ENCODE assay signal across 7 mouse cellular contexts in the genomic region with DNA sequence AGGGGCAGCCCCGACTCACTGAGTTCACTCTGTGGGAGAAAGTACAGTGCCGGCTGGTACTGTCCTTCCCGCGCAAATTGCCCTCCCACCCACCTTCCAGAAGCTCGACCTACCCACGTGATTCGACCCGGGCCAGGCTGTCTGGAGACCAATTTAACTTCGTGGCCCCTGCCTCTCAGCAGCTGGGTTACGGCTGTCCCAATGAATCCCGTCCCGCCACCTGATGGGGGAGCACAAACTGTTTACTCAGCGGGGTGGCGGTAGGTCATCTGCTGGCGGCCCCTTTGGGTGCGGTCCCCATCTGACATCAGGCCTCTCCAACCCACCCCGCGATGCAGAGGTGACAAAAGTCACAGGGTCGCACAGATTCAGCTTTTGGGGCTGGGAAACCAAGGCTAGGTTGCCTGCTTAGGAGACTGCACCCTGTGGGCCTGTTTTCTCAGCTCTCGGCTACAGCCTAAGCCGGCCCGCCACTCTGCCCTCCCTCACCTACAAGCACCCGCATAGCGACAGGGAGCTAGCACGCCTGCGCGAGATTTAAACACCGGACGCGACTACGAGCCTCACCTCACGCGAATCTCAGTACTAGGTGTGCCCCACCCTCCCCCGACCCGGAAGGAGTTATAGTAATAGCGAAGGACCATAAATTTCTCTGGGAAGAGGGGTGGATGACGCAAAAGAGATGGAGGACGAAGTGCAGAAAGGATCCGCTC. TPM values are rescaled to one million over a fixed set of nuclear protein-coding genes. Genes with fewer than 3 reads are reported as not detected.
DNase-seq lines count a peak whose midpoint lies in the region; ATAC-seq and TF ChIP-seq lines count a peak whose summit lies in the region.

A gene (minus strand): TSS at position 593 of the 713 bp plus-strand sequence.

- H3K9me3 ChIP-seq in heart, embryonic 12.5 days (replicated peaks), result no peaks in the 10 kb centered on the region
- no peaks in the 10 kb centered on the region for H3K9me3 ChIP-seq in kidney, embryonic 16.5 days (ENCODE audit: low read length)
- no peaks in the 10 kb centered on the region for H3K9me3 ChIP-seq in limb, embryonic 15.5 days
- H3K9me3 ChIP-seq in midbrain, embryonic 16.5 days (replicated peaks; ENCODE audit: control insufficient read depth, low read length, poor library complexity, severe bottlenecking), result no peaks in the 10 kb centered on the region

- peak within 1 kb of the TSS; percentile 49 for H3K27ac ChIP-seq in heart, embryonic 12.5 days (ENCODE audit: poor library complexity, severe bottlenecking)
- H3K27ac ChIP-seq in kidney, embryonic 16.5 days (ENCODE audit: low read length), result peak within 1 kb of the TSS; percentile 83
- H3K27ac ChIP-seq in limb, embryonic 15.5 days, result peak within 1 kb of the TSS; percentile 90
- H3K27ac ChIP-seq in midbrain, embryonic 16.5 days (ENCODE audit: low read length), result peak within 1 kb of the TSS; percentile 75
- H3K27ac ChIP-seq in spleen, adult 2 months (ENCODE audit: insufficient read depth, low read length), result peak within 1 kb of the TSS; percentile 75

- H3K36me3 ChIP-seq in heart, embryonic 12.5 days, result peaks cover 36% of the 10 kb centered on the region
- peaks cover 28% of the 10 kb centered on the region for H3K36me3 ChIP-seq in kidney, embryonic 16.5 days (ENCODE audit: insufficient read depth, low read length)
- peaks cover 36% of the 10 kb centered on the region for H3K36me3 ChIP-seq in limb, embryonic 15.5 days
- H3K36me3 ChIP-seq in midbrain, embryonic 16.5 days (ENCODE audit: control insufficient read depth, insufficient read depth, low read length), result peaks cover 24% of the 10 kb centered on the region
- peaks cover 14% of the 10 kb centered on the region for H3K36me3 ChIP-seq in spleen, adult 2 months (ENCODE audit: control insufficient read depth, insufficient read depth, low read length)

- H3K4me1 ChIP-seq in heart, embryonic 12.5 days (replicated peaks), result peaks cover 15% of the 10 kb centered on the region
- H3K4me1 ChIP-seq in kidney, embryonic 16.5 days (ENCODE audit: insufficient read depth, low read length), result peaks cover 16% of the 10 kb centered on the region
- peaks cover 18% of the 10 kb centered on the region for H3K4me1 ChIP-seq in limb, embryonic 15.5 days
- peaks cover 19% of the 10 kb centered on the region for H3K4me1 ChIP-seq in midbrain, embryonic 16.5 days (ENCODE audit: control insufficient read depth, insufficient read depth, low read length)
- H3K4me1 ChIP-seq in spleen, adult 2 months (ENCODE audit: control insufficient read depth, insufficient read depth, insufficient read length), result peaks cover 5% of the 10 kb centered on the region; the same call in 1 of the 2 replicates

- H3K4me3 ChIP-seq in heart, embryonic 12.5 days, result peak within 1 kb of the TSS; percentile 51
- H3K4me3 ChIP-seq in kidney, embryonic 16.5 days (ENCODE audit: low read length), result peak within 1 kb of the TSS; percentile 59
- H3K4me3 ChIP-seq in limb, embryonic 15.5 days, result peak within 1 kb of the TSS; percentile 58
- peak within 1 kb of the TSS; percentile 66 for H3K4me3 ChIP-seq in midbrain, embryonic 16.5 days (ENCODE audit: low read depth, low read length)
- H3K4me3 ChIP-seq in spleen, adult 2 months (ENCODE audit: extremely low read depth, insufficient read depth, insufficient read length), result peak within 1 kb of the TSS; percentile 71

- TF ChIP-seq POLR2A in brain, embryonic 14.5 days (IDR thresholded peaks at IDR 0.05; ENCODE audit: borderline replicate concordance, extremely low read depth, insufficient read depth, insufficient read length, poor library complexity, severe bottlenecking), result peak; percentile 39; the same call in 1 of the 2 replicates
- peak; percentile 80 for TF ChIP-seq POLR2A in spleen, adult 2 months (IDR thresholded peaks at IDR 0.05; ENCODE audit: low read depth, low read length)

- WGBS in heart, embryonic 12.5 days, result 2% methylated on average over 39 of the region's 39 CpGs
- under 1% methylated on average over 39 of the region's 39 CpGs for WGBS in kidney, embryonic 16.5 days
- WGBS in limb, embryonic 15.5 days, result under 1% methylated on average over 39 of the region's 39 CpGs
- WGBS in midbrain, embryonic 16.5 days, result 3% methylated on average over 39 of the region's 39 CpGs
- WGBS in spleen, adult 2 months, result under 1% methylated on average over 39 of the region's 39 CpGs

- peak within 1 kb of the TSS; percentile 72 for H3K9ac ChIP-seq in heart, embryonic 12.5 days
- peak within 1 kb of the TSS; percentile 83 for H3K9ac ChIP-seq in kidney, embryonic 16.5 days (replicated peaks; ENCODE audit: low read length)
- H3K9ac ChIP-seq in limb, embryonic 15.5 days, result peak within 1 kb of the TSS; percentile 65
- H3K9ac ChIP-seq in midbrain, embryonic 16.5 days (ENCODE audit: low read depth, low read length), result peak within 1 kb of the TSS; percentile 91

- no peak for TF ChIP-seq CTCF in brain, embryonic 14.5 days (IDR thresholded peaks at IDR 0.05; ENCODE audit: borderline replicate concordance, extremely low read depth, insufficient read depth, insufficient read length)
- no peak for TF ChIP-seq CTCF in spleen, adult 2 months (IDR thresholded peaks at IDR 0.05; ENCODE audit: extremely low read depth, insufficient read depth, insufficient read length, insufficient replicate concordance)

- ATAC-seq in heart, embryonic 12.5 days (ENCODE audit: insufficient number of reproducible peaks, low FRiP score), result peak; percentile 83
- peak; percentile 91 for ATAC-seq in kidney, embryonic 16.5 days (ENCODE audit: low FRiP score, low TSS enrichment)
- ATAC-seq in limb, embryonic 15.5 days (ENCODE audit: insufficient number of reproducible peaks, low FRiP score, low TSS enrichment, low read depth), result peak; percentile 90
- peak; percentile 98 for ATAC-seq in midbrain, embryonic 16.5 days

- peak; percentile 97 for DNase-seq in brain, embryonic 14.5 days (ENCODE audit: low read depth)
- DNase-seq in fibroblast of lung, adult 2 months (ENCODE audit: low read depth), result peak; percentile 71
- DNase-seq in spleen, adult 2 months (ENCODE audit: low read depth in 1 of 2, low spot score in 2 of 2), result peak; percentile 79 to 87

- H3K27me3 ChIP-seq in heart, embryonic 12.5 days (replicated peaks), result no peaks in the 10 kb centered on the region
- H3K27me3 ChIP-seq in kidney, embryonic 16.5 days (ENCODE audit: insufficient read depth, low read length), result no peaks in the 10 kb centered on the region
- no peaks in the 10 kb centered on the region for H3K27me3 ChIP-seq in limb, embryonic 15.5 days
- H3K27me3 ChIP-seq in midbrain, embryonic 16.5 days (ENCODE audit: control insufficient read depth, insufficient read depth, low read depth, low read length), result no peaks in the 10 kb centered on the region
- no peaks in the 10 kb centered on the region for H3K27me3 ChIP-seq in spleen, adult 2 months (ENCODE audit: control insufficient read depth, insufficient read depth, low read length)

- peak within 1 kb of the TSS; percentile 86 for H3K4me2 ChIP-seq in heart, embryonic 12.5 days
- peak within 1 kb of the TSS; percentile 81 for H3K4me2 ChIP-seq in kidney, embryonic 16.5 days (replicated peaks; ENCODE audit: low read depth, low read length)
- peak within 1 kb of the TSS; percentile 83 for H3K4me2 ChIP-seq in limb, embryonic 15.5 days
- peak within 1 kb of the TSS; percentile 92 for H3K4me2 ChIP-seq in midbrain, embryonic 16.5 days (ENCODE audit: low read length)

RNA-seq across cellular contexts. Expression of the gene that starts here (rescaled TPM):
- polyA plus RNA-seq in brain, embryonic 14.5 days (2012; rRNA removed), result 97.6 and 120 TPM in 2 replicates
- 38.2 and 40.4 TPM in 2 replicates for polyA plus RNA-seq in heart, embryonic 12.5 days (2016; fragmentation: Nextera tagmentation; extraction: Ambion mirVana)
- polyA plus RNA-seq in kidney, embryonic 16.5 days (2015; fragmentation: Nextera tagmentation; extraction: Ambion mirVana), result 71.1 and 75.8 TPM in 2 replicates
- 87.1 and 91.0 TPM in 2 replicates for polyA plus RNA-seq in limb, embryonic 15.5 days (2015; fragmentation: Nextera tagmentation; extraction: Ambion mirVana)
- 160 and 180 TPM in 2 replicates for polyA plus RNA-seq in midbrain, embryonic 16.5 days (2015; fragmentation: Nextera tagmentation; extraction: Ambion mirVana)
- 22.3 and 25.1 TPM in 2 replicates for polyA plus RNA-seq in spleen, adult 2 months (2012; rRNA removed)

Comparison
In these comparisons a context has a peak if more than half of its experiments do, and no peak if none do; other contexts are left out.
1. Peak in every context shown above with its lines: DNase-seq, ATAC-seq, H3K4me3 ChIP-seq and H3K27ac ChIP-seq.